Mouse (Mus musculus) cerebellum, postnatal 14 days (tissue): Measurements from ENCODE around the gene Sorbs2.

ENCODE experiments used
- DNase-seq, 2 experiments: peaks; one replicate each; pipeline ENCODE4 v3.0.0; 2021; ENCODE audit warnings: mixed read lengths in 2 of 2

Sorbs2 gene

GRCm38 (mm10) chr8:45627246-45628241 lies 120.0 kb downstream of the Sorbs2 start:
- DNase-seq: peak; percentile 78 to 79

GRCm38 (mm10) chr8:45628421-45629065 lies 121.0 kb downstream of the Sorbs2 start:
- DNase-seq: peak in 1 of 2 experiments; percentile 33

GRCm38 (mm10) chr8:45629066-45629430 lies 121.5 kb downstream of the Sorbs2 start:
- peak in 1 of 2 experiments; percentile 24 for DNase-seq

GRCm38 (mm10) chr8:45631023-45631422 lies 123.4 kb downstream of the Sorbs2 start:
- DNase-seq: no peak

GRCm38 (mm10) chr8:45635155-45635554 lies 127.6 kb downstream of the Sorbs2 start:
- no peak for DNase-seq

GRCm38 (mm10) chr8:45637745-45638144 lies 130.2 kb downstream of the Sorbs2 start:
- DNase-seq: no peak

- no peak for DNase-seq
These were observed 131.9 kb downstream of the Sorbs2 start for GRCm38 (mm10) chr8:45639444-45639843.

- no peak for DNase-seq
These were observed 137.1 kb downstream of the Sorbs2 start for GRCm38 (mm10) chr8:45644651-45645050.

- no peak for DNase-seq
These were observed 141.5 kb downstream of the Sorbs2 start for GRCm38 (mm10) chr8:45649063-45649462.

- DNase-seq: no peak
These were observed 142.4 kb downstream of the Sorbs2 start for GRCm38 (mm10) chr8:45649966-45650365.

GRCm38 (mm10) chr8:45658021-45658420 lies 150.4 kb downstream of the Sorbs2 start:
- DNase-seq: no peak

- no peak for DNase-seq
These were observed 151.1 kb downstream of the Sorbs2 start for GRCm38 (mm10) chr8:45658458-45659325.

GRCm38 (mm10) chr8:45659473-45659872 lies 151.9 kb downstream of the Sorbs2 start:
- DNase-seq: no peak

GRCm38 (mm10) chr8:45660570-45660969 lies 153.0 kb downstream of the Sorbs2 start:
- no peak for DNase-seq

GRCm38 (mm10) chr8:45661605-45662004 lies 154.0 kb downstream of the Sorbs2 start:
- no peak for DNase-seq

GRCm38 (mm10) chr8:45666221-45666620 lies 158.6 kb downstream of the Sorbs2 start:
- no peak for DNase-seq

- DNase-seq: no peak
These were observed 165.6 kb downstream of the Sorbs2 start for GRCm38 (mm10) chr8:45673149-45673548.

- DNase-seq: peak in 1 of 2 experiments; percentile 12
These were observed 168.3 kb downstream of the Sorbs2 start for GRCm38 (mm10) chr8:45675821-45676279.

- DNase-seq: no peak
These were observed 169.7 kb downstream of the Sorbs2 start for GRCm38 (mm10) chr8:45677114-45677853.

GRCm38 (mm10) chr8:45677854-45678241 lies 170.3 kb downstream of the Sorbs2 start:
- no peak for DNase-seq

GRCm38 (mm10) chr8:45681171-45681570 lies 173.6 kb downstream of the Sorbs2 start:
- no peak for DNase-seq

- no peak for DNase-seq
These were observed 175.3 kb downstream of the Sorbs2 start for GRCm38 (mm10) chr8:45682845-45683383.
